Mouse (Mus musculus) heart, embryonic 12.5 days (tissue): Measurements from ENCODE around the gene Olfr38. TPM values are rescaled to one million over a fixed set of nuclear protein-coding genes. Genes with fewer than 3 reads are reported as not detected.

Experiments used
- ATAC-seq: fragments of 200-750 bp; cut with Nextera tagmentation; 2 replicates; pipeline ENCODE4 v1.8.0; 2017; ENCODE audit warnings: moderate TSS enrichment, moderate library complexity; ENCODE audit not compliant: insufficient number of reproducible peaks, low FRiP score
- H3K27ac ChIP-seq: fragments of 300-500 bp; sonication (generic); 2 replicates; pipeline ENCODE4 v1.5.1; 2016; ENCODE audit warnings: mild to moderate bottlenecking, moderate library complexity; ENCODE audit not compliant: poor library complexity, severe bottlenecking
- H3K27me3 ChIP-seq: fragments of 300-500 bp; sonication (generic); replicated peaks from 2 replicates; pipeline ENCODE4 v1.6.1; 2016; ENCODE audit warnings: mild to moderate bottlenecking, moderate library complexity
- H3K36me3 ChIP-seq: fragments of 300-500 bp; sonication (generic); 2 replicates; pipeline ENCODE4 v1.6.1; 2016; ENCODE audit warnings: mild to moderate bottlenecking, moderate library complexity
- H3K4me1 ChIP-seq: fragments of 300-500 bp; sonication (generic); replicated peaks from 2 replicates; pipeline ENCODE4 v1.6.1; 2016; ENCODE audit warnings: mild to moderate bottlenecking
- H3K4me2 ChIP-seq: fragments of 300-500 bp; sonication (generic); 2 replicates; pipeline ENCODE4 v1.6.1; 2016; ENCODE audit warnings: mild to moderate bottlenecking, moderate library complexity
- H3K4me3 ChIP-seq: fragments of 300-500 bp; sonication (generic); 2 replicates; pipeline ENCODE4 v1.5.1; 2016; ENCODE audit warnings: mild to moderate bottlenecking
- H3K9ac ChIP-seq: fragments of 300-500 bp; sonication (generic); 2 replicates; pipeline ENCODE4 v1.6.1; 2016; ENCODE audit warnings: mild to moderate bottlenecking, moderate library complexity
- H3K9me3 ChIP-seq: fragments of 300-500 bp; sonication (generic); replicated peaks from 2 replicates; pipeline ENCODE4 v1.6.1; 2016; ENCODE audit warnings: mild to moderate bottlenecking, moderate library complexity
- WGBS: fragments of 180-500 bp; shearing (Covaris S2); methylation state at CpG from one replicate; pipeline ENCODE4 v1.1.7; 2016; 5-methylcytosine and 5-hydroxymethylcytosine counted together
- polyA plus RNA-seq: library from polyadenylated mRNA; unstranded; fragments of >200 nt; fragmentation: Nextera tagmentation; extraction: Ambion mirVana; gene quantifications from 2 replicates; pipeline ENCODE4 v1.2.1, GENCODE M21; 2016

The Olfr38 gene
- polyA plus RNA-seq, 1 experiment from 2014 or later, result not detected

DNA sequence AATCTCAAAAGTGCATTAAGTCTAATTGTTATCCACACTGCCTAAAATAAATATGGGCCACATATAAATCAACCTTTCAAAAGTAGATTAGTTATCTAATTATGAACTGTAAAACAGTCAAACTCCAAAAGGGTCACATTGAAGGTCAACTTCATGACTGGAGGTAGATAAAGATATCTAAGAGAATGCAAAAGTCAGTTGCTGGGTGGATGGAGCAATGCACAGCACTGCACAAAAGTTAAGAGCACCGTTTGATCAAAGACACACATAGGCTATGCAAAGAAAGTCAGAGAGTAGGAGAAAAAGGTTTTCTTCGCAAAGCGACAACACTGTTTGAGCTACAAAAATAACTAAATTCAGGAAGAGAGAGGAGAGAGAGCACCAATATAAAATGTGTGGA lies 38.8 kb downstream of the Olfr38 start:
- H3K36me3 ChIP-seq, result no peaks in the 10 kb centered on the region
- H3K4me2 ChIP-seq, result no peak overlapping the region
- no peak overlapping the region for H3K9ac ChIP-seq
- 80% methylated on average over 3 of the region's 3 CpGs for WGBS
- no peak for ATAC-seq
- no peaks in the 10 kb centered on the region; the same call in 1 of the 2 replicates for H3K9me3 ChIP-seq
- no peak overlapping the region for H3K27ac ChIP-seq
- H3K4me3 ChIP-seq, result no peak overlapping the region
- H3K27me3 ChIP-seq, result no peaks in the 10 kb centered on the region
- no peaks in the 10 kb centered on the region for H3K4me1 ChIP-seq

DNA sequence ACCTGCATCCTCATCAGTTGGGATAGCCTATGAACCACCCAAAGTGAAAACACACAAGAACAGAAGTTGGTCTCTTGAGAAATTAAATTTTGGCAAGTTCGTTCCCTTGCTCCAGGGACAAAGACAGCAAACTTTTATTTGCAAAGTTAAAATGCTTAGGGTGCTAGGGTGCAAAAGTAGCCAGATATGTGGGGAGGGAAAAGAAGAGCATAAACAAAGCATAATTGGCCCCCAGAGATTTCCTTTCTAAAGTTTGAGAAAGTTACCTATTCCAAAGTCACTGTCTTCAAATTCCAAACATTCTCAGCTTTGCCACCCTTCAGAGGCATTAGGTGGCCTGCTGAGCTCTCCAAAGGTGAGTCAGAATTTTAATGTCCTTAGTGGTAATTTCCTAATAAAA lies 55.4 kb downstream of the Olfr38 start, which contains the start of gene Olfr450:
Gene Olfr450 (plus strand): TSS at position 301 of the 400 bp plus-strand sequence.
- Histone ChIP-seq H3K4me1 (no peaks in the 10 kb centered on the region), H3K36me3 (no peaks in the 10 kb centered on the region), H3K4me3 (no peak within 1 kb of the TSS), H3K27me3 (no peaks in the 10 kb centered on the region), H3K9ac (no peak within 1 kb of the TSS), H3K9me3 (no peaks in the 10 kb centered on the region), H3K4me2 (no peak within 1 kb of the TSS), H3K27ac (no peak within 1 kb of the TSS)
- ATAC-seq, result no peak
- 67% methylated on average over 1 of the region's 1 CpGs for WGBS

Other genes starting within 250 kb of the Olfr38 start
- gene Olfr455, start 208.8 kb upstream of the Olfr38 start, polyA plus RNA-seq, result not detected in 2 replicates
- not detected in 2 replicates for gene Tcaf3, start 158.7 kb upstream of the Olfr38 start, polyA plus RNA-seq
- 3.0 and 3.1 TPM in 2 replicates for gene Tcaf2, start 111.2 kb upstream of the Olfr38 start, polyA plus RNA-seq
- gene Tcaf1, start 46.3 kb upstream of the Olfr38 start, polyA plus RNA-seq, result 60.3 and 61.6 TPM in 2 replicates
- gene Olfr453, start 17.0 kb upstream of the Olfr38 start, polyA plus RNA-seq, result not detected in 2 replicates
- not detected in 2 replicates for gene Olfr452, start 28.7 kb downstream of the Olfr38 start, polyA plus RNA-seq
- gene Olfr450, start 55.5 kb downstream of the Olfr38 start, polyA plus RNA-seq, result not detected in 2 replicates
- gene Olfr449, start 78.0 kb downstream of the Olfr38 start, polyA plus RNA-seq, result not detected in 2 replicates
- not detected in 2 replicates for gene Olfr448, start 134.0 kb downstream of the Olfr38 start, polyA plus RNA-seq
- gene Olfr447, start 152.5 kb downstream of the Olfr38 start, polyA plus RNA-seq, result not detected in 2 replicates
- gene Olfr446, start 165.0 kb downstream of the Olfr38 start, polyA plus RNA-seq, result not detected in 2 replicates
- not detected in 2 replicates for gene Olfr444, start 192.7 kb downstream of the Olfr38 start, polyA plus RNA-seq